Mouse (Mus musculus): ENCODE measurements at regions not wholly inside any gene's neighbourhood (a gene's known extent, or its start where the extent isn't known, plus 50 kb on each side); places are given as distances from the start of the nearest gene placed in this dataset.

DNA sequence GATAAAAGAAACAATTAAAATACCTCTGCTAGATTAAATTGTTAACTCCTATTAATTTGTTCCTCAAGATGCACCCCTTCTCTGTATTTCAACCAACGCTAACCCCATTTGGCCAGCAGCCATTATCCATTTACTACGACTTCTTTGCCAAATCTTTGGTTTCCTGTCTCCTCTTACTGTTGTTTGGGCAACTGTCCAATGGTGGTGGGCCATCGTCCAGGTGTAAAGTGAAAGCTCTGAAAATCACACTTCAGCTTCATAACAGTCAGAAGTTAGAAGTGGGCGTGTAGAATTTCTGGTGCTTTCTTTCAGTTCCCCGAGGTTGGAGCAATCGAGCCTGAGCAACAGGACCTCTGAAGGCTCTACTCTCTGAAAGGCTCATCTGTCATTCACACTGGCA is 66.8 kb upstream of the Zbtb20 start:
- ATAC-seq (ENCODE audit: low FRiP score), result no peak
- Histone ChIP-seq H3K4me1 (ENCODE audit: control insufficient read depth, insufficient read depth, low read length) (no peaks in the 10 kb centered on the region), H3K4me2 (no peak overlapping the region), H3K27me3 (ENCODE audit: control insufficient read depth, insufficient read depth, low read length) (no peaks in the 10 kb centered on the region), H3K9ac (ENCODE audit: low read length) (no peak overlapping the region), H3K9me3 (ENCODE audit: control insufficient read depth, low read length) (no peaks in the 10 kb centered on the region), H3K4me3 (ENCODE audit: low read depth, low read length) (no peak overlapping the region), H3K27ac (ENCODE audit: low read depth, low read length) (no peak overlapping the region), H3K36me3 (ENCODE audit: control insufficient read depth, insufficient read depth, low read length) (no peaks in the 10 kb centered on the region)
- no peak for DNase-seq (ENCODE audit: low spot score, missing footprints)
- WGBS, result 90% methylated on average over 6 of the region's 6 CpGs

- no peaks in the 10 kb centered on the region for H3K9me3 ChIP-seq (ENCODE audit: control insufficient read depth, low read length)
- ATAC-seq (ENCODE audit: low FRiP score), result no peak
Measured at GRCm38 (mm10) chr16:42807536-42807935, 68.1 kb upstream of the Zbtb20 start.

DNA sequence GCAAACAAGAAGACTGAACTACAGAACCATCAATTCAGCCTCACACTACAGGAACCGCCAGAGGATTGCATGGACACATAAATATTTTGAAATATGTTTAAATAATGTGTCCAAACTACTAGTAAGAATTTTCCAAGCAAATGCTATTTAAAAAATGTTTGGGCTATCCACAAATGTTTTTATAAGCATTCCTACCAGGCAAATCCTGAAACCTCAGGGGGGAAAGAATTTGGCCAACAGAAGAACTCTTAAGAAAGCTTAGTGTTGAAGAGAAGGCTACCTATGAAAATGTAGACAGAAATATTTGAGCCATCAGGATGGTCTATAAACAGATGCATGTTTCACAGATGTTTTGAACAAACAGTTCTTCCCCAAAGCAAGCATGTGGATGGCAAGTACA is 72.1 kb upstream of the Zbtb20 start:
- no peak overlapping the region for H3K4me2 ChIP-seq
- no peaks in the 10 kb centered on the region for H3K4me1 ChIP-seq (ENCODE audit: control insufficient read depth, insufficient read depth, low read length)
- no peaks in the 10 kb centered on the region for H3K36me3 ChIP-seq (ENCODE audit: control insufficient read depth, insufficient read depth, low read length)
- 83% methylated on average over 1 of the region's 1 CpGs for WGBS
- ATAC-seq (ENCODE audit: low FRiP score), result no peak
- H3K9ac ChIP-seq (ENCODE audit: low read length), result no peak overlapping the region
- H3K27me3 ChIP-seq (ENCODE audit: control insufficient read depth, insufficient read depth, low read length), result no peaks in the 10 kb centered on the region
- DNase-seq (ENCODE audit: low spot score, missing footprints), result no peak
- no peak overlapping the region for H3K27ac ChIP-seq (ENCODE audit: low read depth, low read length)
- H3K9me3 ChIP-seq (ENCODE audit: control insufficient read depth, low read length), result peaks cover 3% of the 10 kb centered on the region; the same call in 1 of the 2 replicates
- H3K4me3 ChIP-seq (ENCODE audit: low read depth, low read length), result no peak overlapping the region

More at GRCm38 (mm10) chr16:42807536-42807935, 68.1 kb upstream of the Zbtb20 start:
- WGBS, result 84% methylated on average over 2 of the region's 2 CpGs
- Histone ChIP-seq H3K27me3 (ENCODE audit: control insufficient read depth, insufficient read depth, low read length) (no peaks in the 10 kb centered on the region), H3K9ac (ENCODE audit: low read length) (no peak overlapping the region), H3K4me1 (ENCODE audit: control insufficient read depth, insufficient read depth, low read length) (no peaks in the 10 kb centered on the region), H3K4me2 (no peak overlapping the region), H3K36me3 (ENCODE audit: control insufficient read depth, insufficient read depth, low read length) (no peaks in the 10 kb centered on the region), H3K27ac (ENCODE audit: low read depth, low read length) (no peak overlapping the region), H3K4me3 (ENCODE audit: low read depth, low read length) (no peak overlapping the region)
- no peak for DNase-seq (ENCODE audit: low spot score, missing footprints)

- no peaks in the 10 kb centered on the region for H3K27me3 ChIP-seq (ENCODE audit: control insufficient read depth, insufficient read depth, low read length)
- no peaks in the 10 kb centered on the region for H3K36me3 ChIP-seq (ENCODE audit: control insufficient read depth, insufficient read depth, low read length)
- no peaks in the 10 kb centered on the region for H3K4me1 ChIP-seq (ENCODE audit: control insufficient read depth, insufficient read depth, low read length)
- DNase-seq (ENCODE audit: low spot score, missing footprints) (no peak), ATAC-seq (ENCODE audit: low FRiP score) (no peak)
- no peak overlapping the region for H3K27ac ChIP-seq (ENCODE audit: low read depth, low read length)
- no peak overlapping the region for H3K4me3 ChIP-seq (ENCODE audit: low read depth, low read length)
- no peak overlapping the region for H3K9ac ChIP-seq (ENCODE audit: low read length)
- WGBS, result 81% methylated on average over 2 of the region's 2 CpGs
- H3K9me3 ChIP-seq (ENCODE audit: control insufficient read depth, low read length), result no peaks in the 10 kb centered on the region
- H3K4me2 ChIP-seq, result no peak overlapping the region
Measured at GRCm38 (mm10) chr16:42792571-42792970, 83.1 kb upstream of the Zbtb20 start.

DNA sequence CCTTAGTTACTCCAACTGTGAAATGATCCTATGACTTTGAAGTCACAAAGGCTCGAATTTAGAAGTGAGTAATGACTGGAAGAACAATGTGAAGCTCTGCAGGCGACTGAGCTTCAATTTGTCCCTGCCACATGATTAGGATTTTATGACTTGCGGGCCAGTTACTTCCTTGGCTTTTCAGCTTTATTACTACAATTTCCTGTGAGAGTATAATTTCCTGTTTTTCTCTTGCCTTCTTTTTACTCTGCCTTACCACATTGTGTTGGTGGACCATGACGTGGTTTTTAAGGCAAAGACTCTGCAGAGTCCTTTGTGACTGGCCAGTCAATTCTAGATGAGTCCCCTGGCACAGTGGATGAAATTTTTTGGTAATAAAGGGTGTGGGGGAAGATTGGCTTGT is 91.0 kb upstream of the Zbtb20 start:
- Histone ChIP-seq H3K27ac (ENCODE audit: low read depth, low read length) (no peak overlapping the region), H3K9ac (ENCODE audit: low read length) (no peak overlapping the region), H3K36me3 (ENCODE audit: control insufficient read depth, insufficient read depth, low read length) (no peaks in the 10 kb centered on the region), H3K27me3 (ENCODE audit: control insufficient read depth, insufficient read depth, low read length) (no peaks in the 10 kb centered on the region; the same call in 1 of the 2 replicates), H3K4me2 (no peak overlapping the region), H3K4me3 (ENCODE audit: low read depth, low read length) (no peak overlapping the region), H3K9me3 (ENCODE audit: control insufficient read depth, low read length) (no peaks in the 10 kb centered on the region), H3K4me1 (ENCODE audit: control insufficient read depth, insufficient read depth, low read length) (peaks cover 12% of the 10 kb centered on the region)
- 47% methylated on average over 4 of the region's 4 CpGs for WGBS
- ATAC-seq (ENCODE audit: low FRiP score) (no peak), DNase-seq (ENCODE audit: low spot score, missing footprints) (no peak)

- no peak overlapping the region for H3K9ac ChIP-seq (ENCODE audit: low read length)
- no peaks in the 10 kb centered on the region for H3K36me3 ChIP-seq (ENCODE audit: control insufficient read depth, insufficient read depth, low read length)
- DNase-seq (ENCODE audit: low spot score, missing footprints), result no peak
- no peak overlapping the region for H3K4me2 ChIP-seq
- ATAC-seq (ENCODE audit: low FRiP score), result no peak
- H3K9me3 ChIP-seq (ENCODE audit: control insufficient read depth, low read length), result no peaks in the 10 kb centered on the region
- no peaks in the 10 kb centered on the region; the same call in 1 of the 2 replicates for H3K27me3 ChIP-seq (ENCODE audit: control insufficient read depth, insufficient read depth, low read length)
- H3K27ac ChIP-seq (ENCODE audit: low read depth, low read length), result no peak overlapping the region
- 69% methylated on average over 4 of the region's 4 CpGs for WGBS
- peaks cover 12% of the 10 kb centered on the region for H3K4me1 ChIP-seq (ENCODE audit: control insufficient read depth, insufficient read depth, low read length)
- H3K4me3 ChIP-seq (ENCODE audit: low read depth, low read length), result no peak overlapping the region
Measured at GRCm38 (mm10) chr16:42784031-42784430, 91.7 kb upstream of the Zbtb20 start.

- H3K9me3 ChIP-seq (ENCODE audit: control insufficient read depth, low read length), result no peaks in the 10 kb centered on the region
- peaks cover 12% of the 10 kb centered on the region for H3K4me1 ChIP-seq (ENCODE audit: control insufficient read depth, insufficient read depth, low read length)
- H3K36me3 ChIP-seq (ENCODE audit: control insufficient read depth, insufficient read depth, low read length), result no peaks in the 10 kb centered on the region
- H3K27ac ChIP-seq (ENCODE audit: low read depth, low read length), result peak overlapping the region; percentile 86
- WGBS, result 1% methylated on average over 5 of the region's 5 CpGs
- no peaks in the 10 kb centered on the region; the same call in 1 of the 2 replicates for H3K27me3 ChIP-seq (ENCODE audit: control insufficient read depth, insufficient read depth, low read length)
- H3K9ac ChIP-seq (ENCODE audit: low read length), result peak overlapping the region; percentile 49
- peak; percentile 96 for DNase-seq (ENCODE audit: low spot score, missing footprints)
- ATAC-seq (ENCODE audit: low FRiP score), result peak; percentile 67
- H3K4me2 ChIP-seq, result peak overlapping the region; percentile 1; the same call in 1 of the 2 replicates
- H3K4me3 ChIP-seq (ENCODE audit: low read depth, low read length), result no peak overlapping the region
Measured at GRCm38 (mm10) chr16:42782091-42782679, 93.5 kb upstream of the Zbtb20 start.

DNA sequence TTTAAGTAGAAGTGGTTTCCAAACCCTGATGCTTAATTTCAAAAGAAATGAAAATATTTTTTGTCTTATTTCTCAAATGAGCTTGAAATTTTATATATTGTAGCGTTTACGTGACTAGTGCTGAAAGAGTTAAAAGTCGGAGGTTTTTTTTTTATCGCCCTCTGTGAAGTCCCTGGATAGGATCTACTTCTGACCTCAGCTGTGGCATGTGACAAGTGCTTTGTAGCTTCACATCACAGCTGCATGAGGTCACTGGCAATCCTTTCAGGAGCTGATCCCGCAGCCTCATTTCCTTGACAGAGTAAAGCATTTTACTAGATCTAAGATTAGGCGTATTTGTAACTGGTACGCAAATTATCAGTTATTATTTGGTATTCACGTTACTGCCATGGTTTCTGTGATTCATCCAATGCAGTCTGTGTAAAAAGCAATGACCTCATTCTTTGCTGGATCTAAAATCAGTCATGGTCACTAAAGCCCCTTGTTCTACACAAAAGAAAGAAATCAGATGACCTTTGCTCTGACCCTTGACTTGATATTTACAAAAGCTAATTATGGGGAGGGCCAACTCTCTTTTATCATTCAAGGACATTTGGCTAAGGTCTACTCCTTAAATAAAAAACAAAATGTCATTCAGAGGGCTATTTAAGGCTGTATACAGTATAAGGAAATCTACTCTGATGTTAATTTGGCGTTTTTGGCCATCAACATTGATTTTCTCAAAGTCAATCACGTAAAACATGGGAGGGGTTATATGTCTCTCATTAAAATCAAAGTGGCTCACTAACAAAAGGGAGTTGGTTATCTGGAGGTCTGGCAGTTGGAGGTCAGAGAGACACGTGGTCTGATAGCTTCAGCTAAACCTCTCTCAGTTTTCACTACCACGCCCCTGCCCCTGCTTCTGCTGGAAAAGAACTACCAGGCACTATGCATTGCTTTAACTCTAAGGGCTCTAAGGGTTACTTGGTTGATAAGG is 94.3 kb upstream of the Zbtb20 start:
- Histone ChIP-seq H3K27me3 (ENCODE audit: control insufficient read depth, insufficient read depth, low read length) (no peaks in the 10 kb centered on the region; the same call in 1 of the 2 replicates), H3K4me3 (ENCODE audit: low read depth, low read length) (no peak overlapping the region), H3K4me1 (ENCODE audit: control insufficient read depth, insufficient read depth, low read length) (peaks cover 12% of the 10 kb centered on the region), H3K36me3 (ENCODE audit: control insufficient read depth, insufficient read depth, low read length) (no peaks in the 10 kb centered on the region), H3K4me2 (peak overlapping the region; percentile 1; the same call in 1 of the 2 replicates), H3K27ac (ENCODE audit: low read depth, low read length) (peak overlapping the region; percentile 86), H3K9me3 (ENCODE audit: control insufficient read depth, low read length) (no peaks in the 10 kb centered on the region), H3K9ac (ENCODE audit: low read length) (peak overlapping the region; percentile 49; the same call in 1 of the 2 replicates)
- WGBS, result 4% methylated on average over 12 of the region's 12 CpGs
- DNase-seq (ENCODE audit: low spot score, missing footprints) (peak; percentile 97), ATAC-seq (ENCODE audit: low FRiP score) (peak; percentile 90)

DNA sequence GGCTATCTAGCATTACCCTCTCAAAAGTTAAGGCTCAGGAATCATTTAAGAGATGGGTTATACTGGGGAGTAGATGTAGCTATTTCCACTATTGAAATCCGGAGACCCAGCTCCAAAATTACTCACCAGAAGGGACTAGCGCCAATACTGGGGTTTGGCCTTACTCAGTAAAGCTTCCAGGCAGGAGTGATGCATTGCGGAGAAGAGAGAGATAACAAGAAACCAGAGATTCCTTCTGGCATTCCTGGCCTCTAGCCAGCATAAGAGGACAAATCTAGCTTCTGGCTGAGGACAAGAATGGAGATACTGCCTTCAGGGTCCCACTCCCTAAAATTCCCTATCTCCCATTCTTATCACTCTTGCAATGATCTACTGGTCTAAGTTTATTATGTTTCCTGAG is 95.7 kb upstream of the Zbtb20 start:
- no peak overlapping the region for H3K27ac ChIP-seq (ENCODE audit: low read depth, low read length)
- ATAC-seq (ENCODE audit: low FRiP score) (no peak), DNase-seq (ENCODE audit: low spot score, missing footprints) (no peak)
- H3K9me3 ChIP-seq (ENCODE audit: control insufficient read depth, low read length), result no peaks in the 10 kb centered on the region
- no peaks in the 10 kb centered on the region; the same call in 1 of the 2 replicates for H3K27me3 ChIP-seq (ENCODE audit: control insufficient read depth, insufficient read depth, low read length)
- no peak overlapping the region for H3K9ac ChIP-seq (ENCODE audit: low read length)
- H3K4me1 ChIP-seq (ENCODE audit: control insufficient read depth, insufficient read depth, low read length), result peaks cover 12% of the 10 kb centered on the region
- no peaks in the 10 kb centered on the region for H3K36me3 ChIP-seq (ENCODE audit: control insufficient read depth, insufficient read depth, low read length)
- no peak overlapping the region for H3K4me3 ChIP-seq (ENCODE audit: low read depth, low read length)
- 90% methylated on average over 3 of the region's 3 CpGs for WGBS
- no peak overlapping the region for H3K4me2 ChIP-seq

Data from midbrain, embryonic 11.5 days (tissue).